Mouse (Mus musculus) midbrain, embryonic 12.5 days (tissue): ENCODE measurements around the gene Rassf2. TPM values are rescaled to one million over a fixed set of nuclear protein-coding genes. Genes with fewer than 3 reads are reported as not detected.

Source experiments
- ATAC-seq: fragments of 200-750 bp; cut with Nextera tagmentation; 2 replicates; pipeline ENCODE4 v1.8.0; 2017; ENCODE audit warnings: low read depth, moderate TSS enrichment, moderate library complexity; ENCODE audit not compliant: low FRiP score
- H3K27ac ChIP-seq: fragments of 300-500 bp; sonication (generic); replicated peaks from 2 replicates; pipeline ENCODE4 v1.5.1; 2016; ENCODE audit warnings: mild to moderate bottlenecking
- H3K27me3 ChIP-seq: fragments of 300-500 bp; sonication (generic); 2 replicates; pipeline ENCODE4 v1.6.1; 2016; ENCODE audit warnings: mild to moderate bottlenecking
- H3K36me3 ChIP-seq: fragments of 300-500 bp; sonication (generic); 2 replicates; pipeline ENCODE4 v1.6.1; 2016
- H3K4me1 ChIP-seq: fragments of 300-500 bp; sonication (generic); 2 replicates; pipeline ENCODE4 v1.6.1; 2016
- H3K4me2 ChIP-seq: fragments of 300-500 bp; sonication (generic); replicated peaks from 2 replicates; pipeline ENCODE4 v1.6.1; 2016; ENCODE audit warnings: mild to moderate bottlenecking, moderate library complexity
- H3K4me3 ChIP-seq: fragments of 300-500 bp; sonication (generic); 2 replicates; pipeline ENCODE4 v1.5.1; 2016; ENCODE audit warnings: mild to moderate bottlenecking
- H3K9ac ChIP-seq: fragments of 300-500 bp; sonication (generic); replicated peaks from 2 replicates; pipeline ENCODE4 v1.6.1; 2016; ENCODE audit warnings: mild to moderate bottlenecking, moderate library complexity
- H3K9me3 ChIP-seq: fragments of 300-500 bp; sonication (generic); 2 replicates; pipeline ENCODE4 v1.6.1; 2016; ENCODE audit warnings: mild to moderate bottlenecking
- whole genome bisulfite sequencing: fragments of 180-500 bp; shearing (Covaris S2); methylation state at CpG from one replicate; pipeline ENCODE4 v1.1.7; 2016; 5-methylcytosine and 5-hydroxymethylcytosine counted together
- polyA plus RNA-seq: library from polyadenylated mRNA; unstranded; fragments of >200 nt; fragmentation: Nextera tagmentation; extraction: Ambion mirVana; gene quantifications from 2 replicates; pipeline ENCODE4 v1.2.1, GENCODE M21; 2016

Gene Rassf2
- polyA plus RNA-seq, 1 experiment from 2014 or later: 35.2 TPM

DNA sequence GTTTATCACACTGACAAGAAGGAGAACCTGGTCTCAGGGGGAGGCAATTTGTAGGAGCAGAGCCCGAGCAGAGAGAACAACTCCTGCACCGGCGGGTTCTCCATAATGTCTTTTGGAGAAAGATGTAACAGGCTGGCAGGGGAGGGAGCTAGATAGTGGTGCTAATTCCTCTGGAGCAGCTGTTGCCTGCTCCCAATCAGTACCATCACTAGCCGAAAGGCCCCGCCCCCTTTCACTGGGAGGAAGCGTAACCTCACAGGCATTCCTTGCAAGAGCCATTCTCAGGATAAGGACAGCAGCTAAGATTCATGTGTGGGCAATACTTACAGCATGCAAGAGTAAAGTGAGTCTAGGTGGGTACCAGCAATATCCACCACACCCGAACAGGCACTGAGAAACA, 12.4 kb downstream of the Rassf2 start:
- Histone ChIP-seq H3K4me1 (no peaks in the 10 kb centered on the region; the same call in 1 of the 2 replicates), H3K9ac (no peak overlapping the region), H3K36me3 (peaks cover 5% of the 10 kb centered on the region; the same call in 1 of the 2 replicates), H3K27me3 (no peaks in the 10 kb centered on the region), H3K27ac (no peak overlapping the region), H3K4me3 (no peak overlapping the region), H3K4me2 (no peak overlapping the region), H3K9me3 (no peaks in the 10 kb centered on the region)
- WGBS: 59% methylated on average over 7 of the region's 7 CpGs
- ATAC-seq: no peak

DNA sequence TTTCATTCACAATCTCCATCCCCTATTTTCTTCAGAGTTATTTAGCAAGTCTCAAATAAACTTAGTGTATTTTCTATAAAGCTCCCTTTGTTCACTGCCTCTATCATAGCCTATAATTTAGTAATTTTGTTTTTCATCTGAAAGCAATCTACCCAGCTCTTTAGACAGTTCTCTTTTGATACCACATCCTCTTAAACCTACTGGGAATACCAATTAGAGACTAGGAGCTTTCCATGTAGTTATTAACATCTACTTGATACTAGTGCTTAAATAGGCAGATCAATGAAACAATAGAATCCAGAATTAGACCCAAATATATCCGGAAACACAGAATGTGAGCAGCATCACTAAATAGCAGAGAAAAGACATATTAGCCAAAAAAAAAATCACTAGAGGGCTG, 14.0 kb downstream of the Rassf2 start:
- Histone ChIP-seq H3K9me3 (no peaks in the 10 kb centered on the region), H3K36me3 (peaks cover 20% of the 10 kb centered on the region), H3K27ac (no peak overlapping the region), H3K4me2 (no peak overlapping the region), H3K27me3 (no peaks in the 10 kb centered on the region), H3K9ac (no peak overlapping the region), H3K4me1 (no peaks in the 10 kb centered on the region), H3K4me3 (no peak overlapping the region)
- 86% methylated on average over 1 of the region's 1 CpGs for WGBS
- no peak for ATAC-seq

DNA sequence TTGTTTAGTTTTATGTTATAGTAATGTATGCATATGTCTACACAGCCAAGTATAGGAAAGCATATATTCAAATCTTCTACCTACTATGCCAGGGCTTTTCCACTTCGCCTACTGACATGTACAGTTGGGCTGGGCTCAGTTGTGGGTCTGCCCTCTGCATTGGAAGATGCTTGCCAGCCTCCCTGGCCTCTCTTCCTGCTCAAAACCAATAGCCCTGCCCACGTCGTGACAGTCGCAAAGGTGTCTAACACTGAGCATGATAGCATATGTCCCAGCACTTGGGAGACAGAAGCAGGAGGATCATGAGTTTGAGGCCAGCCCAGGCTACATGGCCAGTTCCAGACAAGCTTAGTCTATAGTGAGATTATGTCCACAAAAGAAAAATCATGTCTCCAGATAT, 16.9 kb downstream of the Rassf2 start:
- Histone ChIP-seq H3K9me3 (no peaks in the 10 kb centered on the region), H3K9ac (no peak overlapping the region), H3K4me3 (no peak overlapping the region), H3K27ac (no peak overlapping the region), H3K4me1 (no peaks in the 10 kb centered on the region), H3K4me2 (no peak overlapping the region), H3K36me3 (peaks cover 45% of the 10 kb centered on the region), H3K27me3 (no peaks in the 10 kb centered on the region)
- 92% methylated on average over 4 of the region's 4 CpGs for WGBS
- ATAC-seq: no peak

DNA sequence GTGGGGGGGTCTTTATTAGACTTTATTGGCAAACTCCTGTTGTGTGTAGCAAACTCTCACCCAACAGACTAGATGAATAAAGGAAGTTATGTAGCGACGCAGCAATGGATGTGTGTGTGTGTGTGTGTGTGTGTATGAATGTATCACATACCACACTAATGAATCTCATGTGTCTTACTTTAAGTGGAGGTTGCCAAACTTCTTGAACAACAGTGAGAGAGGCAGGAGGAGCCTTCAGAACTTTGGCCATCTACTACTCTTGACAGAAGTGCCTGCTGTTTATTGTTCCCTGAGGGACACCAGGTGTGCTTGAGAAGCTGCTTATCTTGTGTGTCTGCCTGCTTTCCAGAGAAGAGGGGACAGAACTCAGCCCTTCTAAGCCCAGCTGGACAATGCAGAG, 19.3 kb downstream of the Rassf2 start:
- Histone ChIP-seq H3K36me3 (peaks cover 58% of the 10 kb centered on the region), H3K4me1 (no peaks in the 10 kb centered on the region), H3K4me3 (no peak overlapping the region), H3K27me3 (no peaks in the 10 kb centered on the region), H3K9ac (no peak overlapping the region), H3K9me3 (no peaks in the 10 kb centered on the region), H3K4me2 (no peak overlapping the region), H3K27ac (no peak overlapping the region)
- no peak for ATAC-seq
- WGBS: 91% methylated on average over 2 of the region's 2 CpGs

DNA sequence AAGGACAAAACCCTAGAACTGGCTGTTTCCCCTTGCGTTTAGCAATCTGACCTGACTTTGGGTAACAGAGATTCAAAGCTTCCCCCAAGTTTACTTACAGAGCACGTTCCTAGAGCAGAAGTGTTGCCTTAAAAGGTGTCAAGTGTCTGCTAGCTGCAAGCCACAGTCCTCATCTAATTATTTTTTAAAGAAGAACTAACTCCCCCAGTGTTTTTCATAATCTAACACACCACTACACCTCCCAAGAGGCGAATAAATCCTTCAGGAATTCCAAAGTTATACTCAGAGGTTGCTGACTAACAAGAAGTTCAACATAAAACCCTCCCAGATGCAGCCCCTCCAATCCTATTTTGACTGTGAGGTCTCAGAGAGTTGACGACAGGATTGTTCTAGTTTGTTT, 21.9 kb downstream of the Rassf2 start:
- no peak for ATAC-seq
- 69% methylated on average over 4 of the region's 4 CpGs for WGBS
- H3K27ac ChIP-seq: no peak overlapping the region
- peaks cover 83% of the 10 kb centered on the region for H3K36me3 ChIP-seq
- H3K9ac ChIP-seq: no peak overlapping the region
- no peaks in the 10 kb centered on the region for H3K27me3 ChIP-seq
- no peak overlapping the region for H3K4me2 ChIP-seq
- H3K9me3 ChIP-seq: no peaks in the 10 kb centered on the region
- no peaks in the 10 kb centered on the region for H3K4me1 ChIP-seq
- H3K4me3 ChIP-seq: no peak overlapping the region

DNA sequence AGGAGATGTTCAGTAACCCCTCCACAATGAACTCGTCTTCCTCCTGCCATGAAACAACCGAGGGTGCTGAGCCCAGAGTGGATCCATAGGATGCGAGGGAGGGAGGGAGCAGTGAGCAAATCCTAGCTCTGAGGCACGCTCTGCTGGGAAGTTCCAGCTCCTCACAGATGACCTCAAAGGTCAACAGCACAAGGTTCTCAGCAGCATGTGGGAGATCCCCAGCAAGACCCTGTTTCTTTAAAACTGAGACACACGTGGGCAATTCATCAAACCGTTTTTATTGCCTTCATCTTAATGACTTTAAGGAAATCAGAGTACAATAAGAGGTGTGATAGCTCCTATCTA, 22.6 kb downstream of the Rassf2 start:
- no peak overlapping the region for H3K9ac ChIP-seq
- no peak overlapping the region for H3K4me3 ChIP-seq
- ATAC-seq: no peak
- H3K36me3 ChIP-seq: peaks cover 88% of the 10 kb centered on the region
- no peaks in the 10 kb centered on the region for H3K4me1 ChIP-seq
- no peak overlapping the region for H3K4me2 ChIP-seq
- no peak overlapping the region for H3K27ac ChIP-seq
- 53% methylated on average over 6 of the region's 6 CpGs for WGBS
- no peaks in the 10 kb centered on the region for H3K27me3 ChIP-seq
- H3K9me3 ChIP-seq: no peaks in the 10 kb centered on the region

DNA sequence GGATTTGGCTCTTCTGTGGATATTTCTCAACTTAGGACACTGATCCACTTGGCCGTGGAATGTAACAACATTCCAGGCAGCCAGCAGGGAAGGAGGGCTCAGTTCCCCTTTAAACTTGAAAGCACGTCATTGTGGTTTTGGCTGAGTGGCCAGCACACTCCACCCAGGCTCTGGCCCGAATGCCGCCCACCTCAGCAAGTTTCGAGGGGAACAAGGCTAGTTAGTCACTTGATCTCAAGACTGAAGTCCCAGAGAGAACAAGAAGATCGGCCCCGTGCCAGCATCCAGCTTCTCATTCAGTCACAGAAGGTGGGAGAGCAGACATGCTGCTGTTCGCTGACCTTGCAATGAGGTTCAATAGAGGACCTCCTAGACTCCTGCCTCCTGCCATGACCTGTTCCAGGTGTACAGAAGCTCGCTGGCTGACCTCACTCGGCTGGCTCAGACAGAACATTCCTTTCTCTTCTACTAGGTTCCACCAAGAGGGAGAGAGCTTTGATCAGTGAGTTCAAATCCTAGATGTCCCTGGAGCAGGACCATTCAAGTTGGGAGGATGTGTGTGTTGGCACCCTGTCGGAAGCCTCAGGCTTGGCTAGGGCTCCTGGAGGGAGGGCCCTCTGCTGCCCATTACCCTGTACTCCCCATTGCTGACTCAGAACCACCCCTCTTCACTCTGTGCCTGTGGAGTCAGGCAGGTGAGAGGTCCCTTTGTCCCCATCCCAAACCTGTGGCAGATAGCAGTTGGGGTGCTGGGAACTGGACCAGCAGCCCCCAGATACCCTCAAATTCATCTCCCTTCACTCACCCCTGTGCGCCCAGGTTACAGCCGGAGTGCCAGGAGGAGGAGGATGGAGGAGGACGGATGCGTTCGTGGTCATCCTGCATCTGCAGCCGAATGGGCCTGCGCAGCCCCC, 23.2 kb downstream of the Rassf2 start:
- 85% methylated on average over 18 of the region's 18 CpGs for WGBS
- no peaks in the 10 kb centered on the region for H3K9me3 ChIP-seq
- H3K4me3 ChIP-seq: no peak overlapping the region
- no peak overlapping the region for H3K4me2 ChIP-seq
- no peak overlapping the region for H3K27ac ChIP-seq
- ATAC-seq: no peak
- no peak overlapping the region for H3K9ac ChIP-seq
- no peaks in the 10 kb centered on the region for H3K4me1 ChIP-seq
- H3K36me3 ChIP-seq: peaks cover 86% of the 10 kb centered on the region
- no peaks in the 10 kb centered on the region for H3K27me3 ChIP-seq

DNA sequence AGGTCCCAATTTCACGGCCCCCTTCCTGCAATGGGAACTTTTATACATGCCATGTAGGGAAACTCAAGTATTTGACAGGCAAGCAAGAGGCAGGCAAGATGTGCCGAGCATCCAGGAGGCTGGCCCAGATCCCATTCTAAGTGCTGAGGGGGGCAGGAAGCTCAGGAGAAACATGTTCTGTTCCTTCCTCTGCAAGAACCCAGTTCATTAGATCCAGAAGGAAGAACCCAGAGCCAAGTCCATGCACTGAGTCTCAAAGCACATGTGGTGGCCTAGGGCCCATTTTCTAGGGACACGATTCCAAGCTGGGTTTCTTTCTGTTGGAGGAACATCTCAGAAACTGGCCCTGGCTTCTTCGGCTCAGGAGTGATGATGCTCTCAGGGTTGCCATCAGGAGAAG, 24.6 kb downstream of the Rassf2 start:
- Histone ChIP-seq H3K4me3 (no peak overlapping the region), H3K4me1 (no peaks in the 10 kb centered on the region), H3K9ac (no peak overlapping the region), H3K4me2 (no peak overlapping the region), H3K27ac (no peak overlapping the region), H3K36me3 (peaks cover 83% of the 10 kb centered on the region), H3K27me3 (no peaks in the 10 kb centered on the region), H3K9me3 (no peaks in the 10 kb centered on the region)
- ATAC-seq: no peak
- 92% methylated on average over 4 of the region's 4 CpGs for WGBS

DNA sequence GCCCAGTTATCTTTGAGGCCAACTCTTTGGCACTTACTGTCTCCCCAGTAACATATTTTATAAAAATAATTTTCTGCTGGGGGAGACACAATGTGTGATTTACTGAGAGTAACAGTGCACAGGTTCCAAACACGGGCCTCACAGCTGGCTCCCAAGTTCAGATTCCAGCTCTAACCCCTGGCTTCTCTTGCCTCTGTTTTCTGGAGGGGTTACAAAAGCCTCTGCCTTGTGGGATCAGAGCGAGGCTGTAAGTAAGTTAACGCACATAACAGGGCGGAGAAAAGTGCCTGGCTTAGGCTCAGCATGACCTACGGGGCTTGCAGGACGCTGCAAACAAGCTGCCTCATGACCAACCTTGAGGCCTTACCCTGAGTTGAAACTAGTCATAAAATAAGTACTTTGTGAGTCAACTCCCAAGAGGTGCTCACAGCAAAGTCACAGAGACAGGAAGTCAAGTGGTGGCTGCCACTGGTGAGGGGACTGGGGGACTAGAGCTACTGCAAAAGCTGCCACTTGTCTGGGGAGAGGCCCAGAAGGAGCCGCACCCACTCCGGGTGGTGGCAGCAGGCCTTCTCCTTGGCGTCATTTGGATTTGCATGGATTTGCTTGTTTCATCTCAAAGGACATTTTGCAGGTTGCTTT, 25.4 kb downstream of the Rassf2 start:
- no peaks in the 10 kb centered on the region for H3K9me3 ChIP-seq
- peaks cover 82% of the 10 kb centered on the region for H3K36me3 ChIP-seq
- H3K4me1 ChIP-seq: no peaks in the 10 kb centered on the region
- 84% methylated on average over 9 of the region's 9 CpGs for WGBS
- H3K9ac ChIP-seq: no peak overlapping the region
- H3K4me2 ChIP-seq: no peak overlapping the region
- H3K27me3 ChIP-seq: no peaks in the 10 kb centered on the region
- no peak for ATAC-seq
- H3K4me3 ChIP-seq: no peak overlapping the region
- H3K27ac ChIP-seq: no peak overlapping the region

DNA sequence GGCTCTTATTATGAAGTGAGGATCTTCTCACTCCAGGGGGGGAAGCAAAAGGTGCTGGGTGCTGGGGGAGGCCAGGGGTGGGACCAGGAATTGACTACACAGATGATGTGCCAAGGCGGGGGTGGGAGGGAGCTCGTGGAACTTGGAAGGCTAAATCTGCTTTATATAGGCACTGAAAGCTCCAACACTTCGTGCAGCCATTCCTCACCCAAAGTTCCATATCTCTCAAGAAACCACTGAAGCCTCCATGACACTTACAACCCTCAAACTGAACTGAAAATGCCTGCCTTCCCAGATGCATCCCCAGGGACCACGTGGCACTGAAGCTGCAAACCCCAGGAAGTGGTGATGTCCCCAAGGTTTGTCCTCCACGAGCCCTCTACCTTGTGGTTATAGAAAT, 26.1 kb downstream of the Rassf2 start:
- 84% methylated on average over 5 of the region's 5 CpGs for WGBS
- Histone ChIP-seq H3K36me3 (peaks cover 80% of the 10 kb centered on the region), H3K27ac (no peak overlapping the region), H3K4me3 (no peak overlapping the region), H3K4me2 (no peak overlapping the region), H3K9ac (no peak overlapping the region), H3K9me3 (no peaks in the 10 kb centered on the region), H3K27me3 (no peaks in the 10 kb centered on the region), H3K4me1 (no peaks in the 10 kb centered on the region)
- ATAC-seq: no peak

DNA sequence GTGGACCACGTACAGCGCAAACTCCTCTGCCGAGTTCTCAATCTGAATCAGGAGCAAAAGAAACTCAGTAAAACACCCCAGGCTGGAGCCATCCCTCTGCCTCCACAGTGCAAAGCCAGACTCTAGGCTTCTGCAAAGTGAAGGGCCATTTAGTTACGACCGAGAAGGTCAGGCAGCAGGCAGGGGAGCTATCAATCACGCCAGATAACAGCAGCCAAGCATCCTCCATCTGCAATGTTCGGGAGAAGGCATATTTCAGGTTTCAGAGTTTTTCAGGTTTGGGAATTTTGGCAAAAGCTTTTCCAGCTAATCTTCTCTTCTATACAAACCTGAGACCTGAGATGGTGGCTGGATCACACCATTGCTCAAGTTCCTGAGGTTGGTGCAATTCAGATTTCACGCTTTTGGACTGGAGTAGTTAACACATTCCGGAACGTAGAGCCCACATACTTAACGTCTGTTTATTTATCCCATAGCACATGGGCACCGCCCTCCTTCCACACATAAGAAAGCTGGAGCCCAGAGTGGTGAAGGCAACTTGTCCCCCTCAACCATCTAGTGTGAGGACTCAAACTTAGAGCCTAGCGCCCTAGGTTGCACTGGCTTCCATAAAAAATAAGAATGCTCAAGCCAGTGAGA, 28.2 kb downstream of the Rassf2 start:
- 91% methylated on average over 13 of the region's 13 CpGs for WGBS
- no peak overlapping the region for H3K4me3 ChIP-seq
- no peaks in the 10 kb centered on the region for H3K9me3 ChIP-seq
- ATAC-seq: no peak
- no peak overlapping the region for H3K9ac ChIP-seq
- peaks cover 82% of the 10 kb centered on the region for H3K36me3 ChIP-seq
- no peaks in the 10 kb centered on the region for H3K27me3 ChIP-seq
- H3K4me1 ChIP-seq: no peaks in the 10 kb centered on the region
- no peak overlapping the region for H3K4me2 ChIP-seq
- H3K27ac ChIP-seq: no peak overlapping the region

DNA sequence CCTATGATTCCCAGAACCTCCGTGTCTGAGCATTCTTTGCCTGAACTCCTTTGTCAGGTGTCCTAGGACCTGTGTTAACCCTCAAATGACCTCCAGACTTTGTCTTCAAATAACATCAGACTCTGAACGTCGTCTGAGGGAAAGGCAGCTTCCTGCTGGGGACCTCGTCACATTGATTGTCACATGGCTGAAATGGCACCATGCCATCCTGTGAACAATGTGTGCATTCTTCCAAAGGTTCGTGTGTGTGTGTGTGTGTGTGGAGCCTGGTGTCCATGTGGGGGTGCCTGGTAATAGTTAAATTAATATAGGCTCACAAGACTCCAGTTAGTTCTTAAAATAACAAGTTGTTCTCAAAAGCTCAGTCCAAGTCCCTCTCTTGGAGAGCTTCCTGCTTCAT, 32.7 kb downstream of the Rassf2 start:
- 60% methylated on average over 5 of the region's 5 CpGs for WGBS

More for the DNA sequence above, 32.7 kb downstream of the Rassf2 start:
- no peaks in the 10 kb centered on the region for H3K9me3 ChIP-seq
- peaks cover 73% of the 10 kb centered on the region for H3K36me3 ChIP-seq
- no peak overlapping the region for H3K27ac ChIP-seq
- ATAC-seq: no peak
- H3K4me3 ChIP-seq: no peak overlapping the region
- no peaks in the 10 kb centered on the region for H3K27me3 ChIP-seq
- H3K4me2 ChIP-seq: no peak overlapping the region
- no peak overlapping the region for H3K9ac ChIP-seq
- H3K4me1 ChIP-seq: peaks cover 12% of the 10 kb centered on the region
